Mouse (Mus musculus): ENCODE results near the gene Palm3. TPM values are rescaled to one million over a fixed set of nuclear protein-coding genes. Genes with fewer than 3 reads are reported as not detected.
"Not testable (repeated sequence)": the region's sequence is repeated elsewhere in the genome, so short reads cannot be mapped to it uniquely, and the experiment has no call there.

Gene Palm3
- total RNA-seq, 2 experiments from 2014 or later: 0.31 TPM; not detected in 1

- intact Hi-C loops (cut with DNase I): no loop called here
- no peak for DNase-seq
- H3K27ac ChIP-seq: no peak overlapping the region
- H3K4me3 ChIP-seq: no peak overlapping the region
- no peak for TF ChIP-seq CTCF (IDR thresholded peaks at IDR 0.05)
Measured at GRCm38 (mm10) chr8:83999825-84000224, 21.4 kb upstream of the Palm3 start.

- no peak for TF ChIP-seq CTCF (IDR thresholded peaks at IDR 0.05)
- intact Hi-C loops (cut with DNase I): no loop called here
- no peak within 1 kb of the TSS for H3K27ac ChIP-seq
- DNase-seq: no peak
- no peak within 1 kb of the TSS for H3K4me3 ChIP-seq
Measured at GRCm38 (mm10) chr8:84001281-84002000, 19.8 kb upstream of the Palm3 start, which contains the start of gene 1700067K01Rik. TSS of gene 1700067K01Rik (plus strand) at chr8:84001502.

- Histone ChIP-seq H3K4me3 (no peak overlapping the region; the same call in 1 of the 2 replicates), H3K27ac (no peak overlapping the region)
- no peak for TF ChIP-seq CTCF (IDR thresholded peaks at IDR 0.05)
- DNase-seq: no peak
- intact Hi-C loops (cut with DNase I): no loop called here
Measured at GRCm38 (mm10) chr8:84002957-84003611, 18.2 kb upstream of the Palm3 start.

GRCm38 (mm10) chr8:84003612-84004246, 17.5 kb upstream of the Palm3 start:
- intact Hi-C loops (cut with DNase I): no loop called here

GRCm38 (mm10) chr8:84004533-84005201, 16.6 kb upstream of the Palm3 start:
- Histone ChIP-seq H3K27ac (peak overlapping the region; percentile 96), H3K4me3 (peak overlapping the region; percentile 89)
- DNase-seq: peak; percentile 97
- no peak for TF ChIP-seq CTCF (IDR thresholded peaks at IDR 0.05)
- intact Hi-C loops (cut with DNase I): no loop called here

More at GRCm38 (mm10) chr8:84003612-84004246, 17.5 kb upstream of the Palm3 start:
- no peak for DNase-seq
- no peak for TF ChIP-seq CTCF (IDR thresholded peaks at IDR 0.05)
- Histone ChIP-seq H3K4me3 (peak overlapping the region; percentile 89), H3K27ac (peak overlapping the region; percentile 96)

- intact Hi-C loops (cut with DNase I); DNase-seq: not testable (repeated sequence)
- H3K4me3 ChIP-seq: peak overlapping the region; percentile 89
- H3K27ac ChIP-seq: peak overlapping the region; percentile 96
Measured at GRCm38 (mm10) chr8:84005502-84005901, 15.8 kb upstream of the Palm3 start.

- intact Hi-C loops (cut with DNase I): no loop called here
- DNase-seq: no peak
- H3K4me3 ChIP-seq: no peak overlapping the region
- H3K27ac ChIP-seq: no peak overlapping the region
- TF ChIP-seq CTCF (IDR thresholded peaks at IDR 0.05): peak; percentile 33
Measured at GRCm38 (mm10) chr8:84008362-84008761, 12.9 kb upstream of the Palm3 start.

- H3K27ac ChIP-seq: no peak overlapping the region
- TF ChIP-seq CTCF (IDR thresholded peaks at IDR 0.05): peak; percentile 99
- H3K4me3 ChIP-seq: peak overlapping the region; percentile 82
- peak; percentile 91 for DNase-seq
- intact Hi-C loops (cut with DNase I): loop anchor here (5.0 kb wide), 2 partner anchors 33 to 57 kb away; partner anchors contain the start of genes Gm10643 and Rfx1
Measured at GRCm38 (mm10) chr8:84009876-84010275, 11.4 kb upstream of the Palm3 start.

- TF ChIP-seq CTCF (IDR thresholded peaks at IDR 0.05): peak; percentile 87
- Histone ChIP-seq H3K27ac (peak overlapping the region; percentile 76), H3K4me3 (peak overlapping the region; percentile 82)
- intact Hi-C loops (cut with DNase I): loop anchor here (5.0 kb wide), 2 partner anchors 34 to 56 kb away; partner anchors contain the start of genes Gm10643 and Rfx1
- peak; percentile 89 for DNase-seq
Measured at GRCm38 (mm10) chr8:84010625-84011611, 10.4 kb upstream of the Palm3 start.

- Histone ChIP-seq H3K4me3 (peak within 1 kb of the TSS; percentile 82), H3K27ac (peak within 1 kb of the TSS; percentile 76)
- DNase-seq: peak; percentile 74
- intact Hi-C loops (cut with DNase I): loop anchor here (5.0 kb wide), 2 partner anchors 35 to 55 kb away; partner anchors contain the start of genes Gm10643 and Rfx1
- no peak for TF ChIP-seq CTCF (IDR thresholded peaks at IDR 0.05)
Measured at GRCm38 (mm10) chr8:84011705-84012498, 9.4 kb upstream of the Palm3 start, which contains the start of gene 2210011C24Rik. TSS of gene 2210011C24Rik (minus strand) at chr8:84012171.

Data from gastrocnemius, adult 2 months (tissue).